1 mouse cellular context compared by ENCODE assay signal in the genomic region with DNA sequence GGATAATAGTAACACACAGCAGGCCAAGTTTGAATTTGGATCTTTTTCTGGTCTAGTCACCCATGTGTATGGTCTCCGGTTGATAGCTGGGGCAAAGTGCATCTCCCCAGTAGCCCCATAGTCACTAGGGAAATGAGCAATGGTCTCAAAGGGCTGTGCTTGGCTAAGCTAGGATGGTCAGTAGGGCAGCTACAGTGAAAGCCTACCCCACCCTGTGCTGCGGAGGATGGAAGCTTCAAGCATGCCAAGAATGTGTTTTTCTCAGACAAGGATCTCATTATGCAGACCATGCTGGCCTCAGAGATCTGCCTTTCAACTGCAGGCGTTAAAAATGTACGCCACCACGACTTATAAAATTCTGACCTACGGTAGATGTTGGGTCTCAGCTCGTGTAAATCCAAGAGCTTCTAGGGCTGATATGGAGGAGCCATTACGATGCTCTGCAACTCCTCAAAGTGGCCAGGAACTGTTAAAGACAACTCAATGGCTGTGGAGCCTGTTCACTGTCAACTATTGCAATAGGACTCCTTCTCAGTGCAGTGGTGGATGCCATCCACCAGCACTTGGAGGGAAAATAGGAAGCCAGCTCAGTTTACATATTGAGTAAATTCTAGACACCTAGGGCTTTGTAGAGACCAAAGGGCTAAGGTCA.
TF ChIP-seq lines count a peak whose summit lies in the region.

No protein-coding gene starts in this region.

TF ChIP-seq in CH12.LX, 34 proteins besides CTCF, POLR2A, EP300 and RAD21 (continued from another document):
- no peak for TF ChIP-seq ZC3H11A (IDR thresholded peaks at IDR 0.05; ENCODE audit: low read depth, low read length)
- TF ChIP-seq CHD2 (IDR thresholded peaks at IDR 0.05; ENCODE audit: low read length) = peak; percentile 53; the same call in 1 of the 2 replicates
- no peak; the same call in 1 of the 2 replicates for TF ChIP-seq ZMIZ1 (IDR thresholded peaks at IDR 0.05; ENCODE audit: low read depth, low read length)
TF ChIP-seq in CH12.LX: peak in this region for 3.
